Mouse (Mus musculus) ES-Bruce4 (cell line): ENCODE data around the gene Btk.

Experiments
- CTCF ChIP-seq: IDR thresholded peaks from one replicate; pipeline ENCODE4 v1.8.1; 2011; ENCODE audit warnings: low read depth, low read length
- EP300 ChIP-seq: IDR thresholded peaks from 2 replicates; pipeline ENCODE4 v1.6.1; 2011; ENCODE audit warnings: low read depth, low read length; ENCODE audit not compliant: insufficient read depth
- POLR2A ChIP-seq: IDR thresholded peaks from one replicate; pipeline ENCODE4 v1.8.1; 2011; ENCODE audit warnings: low read length; ENCODE audit not compliant: insufficient read depth

DNA sequence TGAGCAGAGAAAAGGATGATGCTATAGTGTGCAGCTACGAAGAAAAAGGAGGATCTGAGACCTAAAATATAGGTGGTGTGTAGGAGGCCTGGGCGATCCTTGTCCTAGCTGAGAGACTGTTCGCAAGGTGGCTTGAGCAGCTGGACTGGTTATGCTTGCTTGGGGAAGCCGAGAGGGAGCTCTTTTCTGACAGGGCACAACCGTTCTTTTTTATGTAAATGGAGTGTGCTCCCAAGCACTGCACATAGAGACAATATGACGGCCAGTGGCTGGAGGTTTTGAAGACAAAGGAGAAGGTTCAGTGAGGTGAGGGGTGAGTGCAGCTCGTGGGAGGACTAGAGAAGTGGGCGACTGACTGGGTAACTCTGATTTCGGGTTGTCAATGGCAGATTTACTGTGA lies 36.3 kb upstream of the Btk start:
- TF ChIP-seq CTCF (no peak), POLR2A (no peak), EP300 (0 out of 2 replicates have a peak, but pooled peaks have one; percentile 31)
